Mouse (Mus musculus): ENCODE results near the gene Ippk. TPM values are rescaled to one million over a fixed set of nuclear protein-coding genes. Genes with fewer than 3 reads are reported as not detected.

Ippk gene
- polyA plus RNA-seq, 1 experiment from 2014 or later = 14.9 TPM

GRCm38 (mm10) chr13:49381230-49381629, 39.8 kb upstream of the Ippk start:
- Histone ChIP-seq H3K4me1 (ENCODE audit: control insufficient read depth, insufficient read depth, low read length) (no peaks in the 10 kb centered on the region), H3K4me2 (ENCODE audit: low read depth, low read length) (no peak overlapping the region), H3K27me3 (ENCODE audit: control insufficient read depth, insufficient read depth, low read length) (no peaks in the 10 kb centered on the region), H3K36me3 (replicated peaks; ENCODE audit: control insufficient read depth, insufficient read depth, low read depth, low read length) (peaks cover 9% of the 10 kb centered on the region), H3K9me3 (replicated peaks; ENCODE audit: control insufficient read depth, low read length) (no peaks in the 10 kb centered on the region), H3K9ac (replicated peaks; ENCODE audit: low read length) (no peak overlapping the region), H3K4me3 (ENCODE audit: low read depth, low read length) (no peak overlapping the region), H3K27ac (replicated peaks; ENCODE audit: low read depth, low read length) (no peak overlapping the region)
- ATAC-seq (replicated peaks; ENCODE audit: insufficient number of reproducible peaks, low FRiP score, low TSS enrichment, low read depth) (no peak), DNase-seq (ENCODE audit: low spot score) (peak; percentile 81)
- WGBS = 14% methylated on average over 3 of the region's 3 CpGs

DNA sequence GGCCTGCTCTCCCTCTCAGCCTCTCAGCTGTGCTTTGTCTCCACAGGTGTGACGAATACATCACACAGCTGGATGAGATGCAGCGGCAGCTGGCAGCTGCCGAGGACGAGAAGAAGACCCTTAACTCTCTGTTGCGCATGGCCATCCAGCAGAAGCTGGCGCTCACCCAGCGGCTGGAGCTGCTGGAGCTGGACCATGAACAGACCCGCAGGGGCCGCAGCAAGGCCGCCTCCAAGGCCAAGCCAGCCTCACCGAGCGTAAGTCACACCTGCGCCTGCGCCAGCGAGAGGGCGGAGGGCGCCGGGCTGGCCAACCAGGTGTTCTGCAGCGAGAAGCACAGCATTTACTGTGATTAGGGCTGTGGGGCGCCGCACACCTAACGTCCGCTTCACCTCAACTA, 38.1 kb upstream of the Ippk start:
- H3K4me1 ChIP-seq (ENCODE audit: control insufficient read depth, insufficient read depth, low read length) = no peaks in the 10 kb centered on the region
- H3K36me3 ChIP-seq (replicated peaks; ENCODE audit: control insufficient read depth, insufficient read depth, low read depth, low read length) = peaks cover 9% of the 10 kb centered on the region
- no peak overlapping the region for H3K9ac ChIP-seq (replicated peaks; ENCODE audit: low read length)
- H3K4me3 ChIP-seq (ENCODE audit: low read depth, low read length) = no peak overlapping the region
- no peak overlapping the region for H3K27ac ChIP-seq (replicated peaks; ENCODE audit: low read depth, low read length)
- DNase-seq (ENCODE audit: low spot score) (no peak), ATAC-seq (replicated peaks; ENCODE audit: insufficient number of reproducible peaks, low FRiP score, low TSS enrichment, low read depth) (no peak)
- H3K27me3 ChIP-seq (ENCODE audit: control insufficient read depth, insufficient read depth, low read length) = no peaks in the 10 kb centered on the region
- WGBS = 93% methylated on average over 23 of the region's 23 CpGs
- H3K9me3 ChIP-seq (replicated peaks; ENCODE audit: control insufficient read depth, low read length) = no peaks in the 10 kb centered on the region
- H3K4me2 ChIP-seq (ENCODE audit: low read depth, low read length) = no peak overlapping the region

DNA sequence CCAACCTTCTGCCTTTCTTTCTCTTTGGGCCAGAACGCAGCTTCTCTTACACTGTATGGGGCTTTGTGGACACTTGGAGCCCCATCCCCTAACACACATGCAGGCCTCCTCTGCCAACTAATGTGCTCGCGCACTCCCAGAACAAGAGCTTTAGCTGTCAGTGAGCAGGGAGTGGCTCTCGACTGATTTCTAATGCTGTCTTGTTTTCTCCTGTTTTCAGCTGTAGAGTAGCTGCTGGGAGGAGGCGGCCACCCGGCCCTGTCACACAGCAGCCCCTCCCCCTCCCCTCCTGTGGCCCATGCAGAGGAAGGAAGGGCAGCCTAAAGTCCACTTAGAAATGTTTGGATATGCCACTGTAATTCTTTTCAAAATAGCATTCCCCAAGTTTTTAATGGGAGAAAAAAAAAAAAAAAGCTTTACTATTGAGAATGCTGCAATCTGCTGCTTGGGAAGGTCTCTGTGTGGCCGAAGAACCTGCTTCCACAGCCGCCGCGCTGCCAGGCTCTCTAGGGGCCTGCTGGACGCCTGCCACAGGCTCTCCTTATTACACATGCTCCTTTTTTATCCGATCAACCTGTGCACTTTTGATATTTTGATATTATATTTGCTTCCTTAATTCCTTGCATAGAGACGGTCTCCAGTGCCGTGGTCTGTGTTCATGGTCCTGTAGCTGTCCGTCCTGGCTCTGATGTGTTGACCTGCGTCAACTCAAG, 36.1 kb upstream of the Ippk start:
- H3K4me3 ChIP-seq (ENCODE audit: low read depth, low read length) = no peak overlapping the region
- no peak overlapping the region for H3K27ac ChIP-seq (replicated peaks; ENCODE audit: low read depth, low read length)
- no peak for ATAC-seq (replicated peaks; ENCODE audit: insufficient number of reproducible peaks, low FRiP score, low TSS enrichment, low read depth)
- no peaks in the 10 kb centered on the region for H3K27me3 ChIP-seq (ENCODE audit: control insufficient read depth, insufficient read depth, low read length)
- no peaks in the 10 kb centered on the region for H3K9me3 ChIP-seq (replicated peaks; ENCODE audit: control insufficient read depth, low read length)
- no peak overlapping the region for H3K4me2 ChIP-seq (ENCODE audit: low read depth, low read length)
- H3K4me1 ChIP-seq (ENCODE audit: control insufficient read depth, insufficient read depth, low read length) = no peaks in the 10 kb centered on the region
- H3K36me3 ChIP-seq (replicated peaks; ENCODE audit: control insufficient read depth, insufficient read depth, low read depth, low read length) = peaks cover 5% of the 10 kb centered on the region
- no peak for DNase-seq (ENCODE audit: low spot score)
- H3K9ac ChIP-seq (replicated peaks; ENCODE audit: low read length) = no peak overlapping the region
- WGBS = 87% methylated on average over 16 of the region's 16 CpGs

- no peak overlapping the region for H3K27ac ChIP-seq (replicated peaks; ENCODE audit: low read depth, low read length)
- H3K4me3 ChIP-seq (ENCODE audit: low read depth, low read length) = no peak overlapping the region
- ATAC-seq (replicated peaks; ENCODE audit: insufficient number of reproducible peaks, low FRiP score, low TSS enrichment, low read depth) = no peak
- H3K36me3 ChIP-seq (replicated peaks; ENCODE audit: control insufficient read depth, insufficient read depth, low read depth, low read length) = no peaks in the 10 kb centered on the region
- WGBS = 97% methylated on average over 2 of the region's 2 CpGs
- H3K27me3 ChIP-seq (ENCODE audit: control insufficient read depth, insufficient read depth, low read length) = no peaks in the 10 kb centered on the region
- no peak overlapping the region for H3K9ac ChIP-seq (replicated peaks; ENCODE audit: low read length)
- no peaks in the 10 kb centered on the region for H3K9me3 ChIP-seq (replicated peaks; ENCODE audit: control insufficient read depth, low read length)
- peak; percentile 5 for DNase-seq (ENCODE audit: low spot score)
- no peaks in the 10 kb centered on the region for H3K4me1 ChIP-seq (ENCODE audit: control insufficient read depth, insufficient read depth, low read length)
- no peak overlapping the region for H3K4me2 ChIP-seq (ENCODE audit: low read depth, low read length)
Observed at GRCm38 (mm10) chr13:49391374-49391773, 29.7 kb upstream of the Ippk start.

DNA sequence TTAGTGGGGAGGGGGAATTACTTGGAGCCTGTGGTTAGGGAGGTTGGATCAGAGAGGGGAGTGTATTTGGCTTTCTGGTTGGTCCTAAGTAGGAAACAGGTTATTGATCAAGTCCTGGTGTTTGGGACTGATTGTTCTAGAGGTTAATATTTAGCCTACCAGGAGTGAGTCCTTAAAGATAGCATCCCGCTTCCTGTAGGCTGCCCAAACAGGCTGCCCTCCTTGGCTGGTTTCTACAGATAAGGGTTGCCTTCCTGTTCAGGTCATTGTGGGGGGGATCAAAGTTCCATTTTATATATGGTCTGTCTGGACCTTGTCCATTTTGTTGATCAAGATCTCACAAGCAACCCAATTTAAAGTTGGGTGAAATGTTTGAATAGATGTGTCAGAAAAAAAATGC, 27.5 kb upstream of the Ippk start:
- H3K9me3 ChIP-seq (replicated peaks; ENCODE audit: control insufficient read depth, low read length) = no peaks in the 10 kb centered on the region
- ATAC-seq (replicated peaks; ENCODE audit: insufficient number of reproducible peaks, low FRiP score, low TSS enrichment, low read depth) = no peak
- 82% methylated on average over 1 of the region's 1 CpGs for WGBS

GRCm38 (mm10) chr13:49394886-49395447, 26.1 kb upstream of the Ippk start:
- no peak overlapping the region for H3K4me3 ChIP-seq (ENCODE audit: low read depth, low read length)
- DNase-seq (ENCODE audit: low spot score) = no peak
- H3K27ac ChIP-seq (replicated peaks; ENCODE audit: low read depth, low read length) = no peak overlapping the region
- no peak overlapping the region for H3K9ac ChIP-seq (replicated peaks; ENCODE audit: low read length)
- no peak overlapping the region for H3K4me2 ChIP-seq (ENCODE audit: low read depth, low read length)
- no peaks in the 10 kb centered on the region for H3K27me3 ChIP-seq (ENCODE audit: control insufficient read depth, insufficient read depth, low read length)
- no peak for ATAC-seq (replicated peaks; ENCODE audit: insufficient number of reproducible peaks, low FRiP score, low TSS enrichment, low read depth)
- 88% methylated on average over 3 of the region's 3 CpGs for WGBS
- H3K9me3 ChIP-seq (replicated peaks; ENCODE audit: control insufficient read depth, low read length) = no peaks in the 10 kb centered on the region
- H3K4me1 ChIP-seq (ENCODE audit: control insufficient read depth, insufficient read depth, low read length) = no peaks in the 10 kb centered on the region
- no peaks in the 10 kb centered on the region for H3K36me3 ChIP-seq (replicated peaks; ENCODE audit: control insufficient read depth, insufficient read depth, low read depth, low read length)

More for the DNA sequence above, 27.5 kb upstream of the Ippk start:
- H3K27me3 ChIP-seq (ENCODE audit: control insufficient read depth, insufficient read depth, low read length) = no peaks in the 10 kb centered on the region
- H3K4me2 ChIP-seq (ENCODE audit: low read depth, low read length) = no peak overlapping the region
- H3K27ac ChIP-seq (replicated peaks; ENCODE audit: low read depth, low read length) = no peak overlapping the region
- no peak overlapping the region for H3K4me3 ChIP-seq (ENCODE audit: low read depth, low read length)
- H3K9ac ChIP-seq (replicated peaks; ENCODE audit: low read length) = no peak overlapping the region
- no peaks in the 10 kb centered on the region for H3K4me1 ChIP-seq (ENCODE audit: control insufficient read depth, insufficient read depth, low read length)
- DNase-seq (ENCODE audit: low spot score) = no peak
- no peaks in the 10 kb centered on the region for H3K36me3 ChIP-seq (replicated peaks; ENCODE audit: control insufficient read depth, insufficient read depth, low read depth, low read length)

DNA sequence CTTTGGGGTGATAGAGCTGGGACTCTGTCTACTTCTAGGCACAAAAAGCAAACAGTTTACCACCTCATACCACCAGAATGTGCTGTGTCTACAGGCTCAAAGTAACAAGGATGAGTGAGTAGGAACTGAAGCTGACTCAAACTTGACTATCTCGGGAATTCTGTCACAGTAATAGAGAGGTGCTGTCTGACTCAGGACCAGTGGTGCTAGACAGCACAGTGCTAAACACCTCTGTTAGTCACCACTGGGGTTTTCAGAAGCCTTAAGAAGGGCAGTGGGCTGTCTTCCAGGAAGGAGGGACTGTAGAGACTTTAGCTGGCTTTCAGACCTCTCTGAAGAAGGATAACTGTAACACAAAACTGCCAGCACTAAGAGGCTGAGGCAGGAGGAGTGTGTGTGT, 24.3 kb upstream of the Ippk start:
- no peaks in the 10 kb centered on the region for H3K27me3 ChIP-seq (ENCODE audit: control insufficient read depth, insufficient read depth, low read length)
- no peak overlapping the region for H3K27ac ChIP-seq (replicated peaks; ENCODE audit: low read depth, low read length)
- H3K4me2 ChIP-seq (ENCODE audit: low read depth, low read length) = no peak overlapping the region
- no peak overlapping the region for H3K9ac ChIP-seq (replicated peaks; ENCODE audit: low read length)
- H3K9me3 ChIP-seq (replicated peaks; ENCODE audit: control insufficient read depth, low read length) = no peaks in the 10 kb centered on the region
- WGBS = 77% methylated on average over 1 of the region's 1 CpGs
- H3K4me3 ChIP-seq (ENCODE audit: low read depth, low read length) = no peak overlapping the region
- no peak for ATAC-seq (replicated peaks; ENCODE audit: insufficient number of reproducible peaks, low FRiP score, low TSS enrichment, low read depth)
- DNase-seq (ENCODE audit: low spot score) = no peak
- H3K36me3 ChIP-seq (replicated peaks; ENCODE audit: control insufficient read depth, insufficient read depth, low read depth, low read length) = no peaks in the 10 kb centered on the region
- no peaks in the 10 kb centered on the region for H3K4me1 ChIP-seq (ENCODE audit: control insufficient read depth, insufficient read depth, low read length)

DNA sequence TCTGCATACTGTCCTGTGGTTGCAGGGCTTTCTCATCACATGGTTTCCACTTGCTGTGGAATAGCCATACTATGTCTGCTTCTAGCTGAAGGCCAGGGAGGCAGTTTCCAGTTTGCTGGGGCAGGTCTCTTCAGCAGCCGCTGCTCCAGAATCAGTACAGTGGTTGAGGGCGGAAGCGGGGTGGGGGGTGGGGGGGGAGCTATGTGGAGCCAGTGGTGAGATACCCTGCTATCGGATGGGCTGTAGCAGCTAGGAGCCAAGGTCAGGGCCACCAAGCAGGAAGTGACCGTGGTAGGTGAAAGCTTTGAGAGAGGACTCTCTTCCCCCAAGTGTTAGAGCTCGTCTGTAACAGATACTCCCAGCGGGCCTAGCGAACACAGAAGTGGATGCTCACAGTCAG, 22.9 kb upstream of the Ippk start:
- H3K9me3 ChIP-seq (replicated peaks; ENCODE audit: control insufficient read depth, low read length) = no peaks in the 10 kb centered on the region
- no peaks in the 10 kb centered on the region for H3K4me1 ChIP-seq (ENCODE audit: control insufficient read depth, insufficient read depth, low read length)
- H3K4me3 ChIP-seq (ENCODE audit: low read depth, low read length) = no peak overlapping the region
- H3K9ac ChIP-seq (replicated peaks; ENCODE audit: low read length) = no peak overlapping the region
- H3K27ac ChIP-seq (replicated peaks; ENCODE audit: low read depth, low read length) = no peak overlapping the region
- ATAC-seq (replicated peaks; ENCODE audit: insufficient number of reproducible peaks, low FRiP score, low TSS enrichment, low read depth) (no peak), DNase-seq (ENCODE audit: low spot score) (no peak)
- WGBS = 79% methylated on average over 8 of the region's 8 CpGs
- H3K36me3 ChIP-seq (replicated peaks; ENCODE audit: control insufficient read depth, insufficient read depth, low read depth, low read length) = no peaks in the 10 kb centered on the region
- H3K27me3 ChIP-seq (ENCODE audit: control insufficient read depth, insufficient read depth, low read length) = no peaks in the 10 kb centered on the region
- H3K4me2 ChIP-seq (ENCODE audit: low read depth, low read length) = no peak overlapping the region

Data from embryonic facial prominence, embryonic 11.5 days (tissue).